Mouse (Mus musculus) 416B (cell line): Measurements from ENCODE around the gene Paics.
"Not testable (repeated sequence)": the region's sequence is repeated elsewhere in the genome, so short reads cannot be mapped to it uniquely, and the experiment has no call there.

Experiments used
- DNase-seq: peaks from one replicate; pipeline ENCODE4 v3.0.0; 2011; ENCODE audit warnings: low read depth

Paics gene

DNA sequence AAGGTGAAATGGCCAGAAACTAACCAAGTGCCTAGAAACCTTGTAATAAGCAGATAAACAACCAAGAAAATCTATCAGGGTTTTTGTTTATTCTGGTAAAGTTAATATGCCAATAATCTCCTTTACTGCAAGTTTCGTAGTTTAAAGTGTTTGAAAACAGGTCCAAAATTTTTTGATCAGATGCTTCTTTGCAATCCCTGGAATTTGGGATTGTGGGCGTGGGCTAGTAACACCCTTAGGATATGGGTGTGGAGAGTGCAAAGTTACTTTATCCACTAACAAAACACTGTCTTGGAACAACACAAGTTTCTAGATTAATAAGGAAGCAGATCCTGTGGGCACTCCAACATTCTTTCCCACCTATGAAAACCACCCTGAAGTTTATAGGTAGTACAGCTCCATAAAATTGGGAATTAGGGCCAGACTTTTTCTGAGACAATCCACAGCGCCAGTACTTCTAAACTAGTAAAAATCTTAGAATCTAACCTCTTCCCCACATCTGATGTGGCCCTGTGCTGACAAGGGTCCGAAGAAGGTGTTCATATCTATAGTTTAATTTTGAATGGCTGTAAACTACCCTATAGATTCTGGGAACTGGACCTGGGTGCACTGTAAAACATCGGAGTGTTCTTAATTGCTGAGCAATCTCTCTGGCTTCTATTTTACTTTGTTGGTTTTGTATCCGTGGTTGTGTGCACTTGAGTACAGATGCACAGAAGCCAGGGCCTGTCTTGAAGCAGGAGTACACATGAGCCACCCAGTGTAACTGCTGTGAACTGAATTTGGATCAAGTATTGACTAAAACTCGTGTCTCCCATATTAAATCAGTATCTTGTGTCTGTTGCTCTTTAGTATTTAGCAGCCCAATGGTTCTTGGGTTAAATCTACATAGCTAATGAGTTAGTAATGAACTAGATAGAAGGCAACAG lies 1.3 kb downstream of the Paics start:
- peak; percentile 58 for DNase-seq

GRCm38 (mm10) chr5:76953794-76954193 lies 2.7 kb downstream of the Paics start:
- DNase-seq = no peak

- peak; percentile 45 for DNase-seq
Measured at GRCm38 (mm10) chr5:76954271-76954900, 3.3 kb downstream of the Paics start.

- no peak for DNase-seq
Measured at GRCm38 (mm10) chr5:76955474-76955873, 4.4 kb downstream of the Paics start.

GRCm38 (mm10) chr5:76957954-76958353 lies 6.8 kb downstream of the Paics start:
- peak; percentile 57 for DNase-seq

- no peak for DNase-seq
Measured at GRCm38 (mm10) chr5:76959587-76959986, 8.5 kb downstream of the Paics start.

DNA sequence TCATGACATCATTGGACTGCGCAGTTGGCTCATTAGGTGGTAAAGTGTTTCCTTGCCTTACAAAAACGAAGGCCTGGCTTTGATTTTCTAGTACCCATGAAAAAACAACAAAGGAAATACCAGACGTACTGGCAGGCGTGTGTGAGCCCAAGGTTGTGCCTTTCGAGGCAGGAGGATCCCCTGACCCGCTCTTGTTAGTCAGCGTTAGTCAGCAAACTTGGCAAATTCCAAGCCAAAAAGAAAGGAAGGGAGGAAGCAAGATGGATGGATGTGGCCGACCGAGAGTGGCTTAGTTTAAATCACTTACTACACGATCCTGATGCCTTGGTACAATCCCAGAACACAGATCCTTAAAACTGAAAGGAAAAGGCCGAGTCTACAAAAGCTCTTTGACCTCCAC lies 11.4 kb downstream of the Paics start:
- no peak for DNase-seq

DNA sequence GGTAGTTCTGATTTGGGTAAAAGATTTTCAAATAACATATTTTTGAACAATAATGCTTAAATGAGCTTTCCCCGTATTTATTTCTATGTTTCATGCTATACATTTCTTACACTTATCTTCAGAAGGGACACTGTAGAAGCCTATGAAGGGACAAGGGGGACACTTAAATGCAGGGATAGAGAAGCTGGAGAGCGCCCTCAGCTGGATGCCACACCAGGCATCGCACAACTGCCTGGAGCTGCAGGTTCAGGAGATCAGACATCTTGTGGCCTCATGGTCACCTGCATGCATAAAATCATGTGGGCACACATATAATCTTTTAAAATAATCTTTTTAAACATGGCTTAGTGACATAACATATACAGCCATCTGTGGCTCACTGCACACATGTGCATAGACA lies 13.5 kb downstream of the Paics start:
- no peak for DNase-seq

DNA sequence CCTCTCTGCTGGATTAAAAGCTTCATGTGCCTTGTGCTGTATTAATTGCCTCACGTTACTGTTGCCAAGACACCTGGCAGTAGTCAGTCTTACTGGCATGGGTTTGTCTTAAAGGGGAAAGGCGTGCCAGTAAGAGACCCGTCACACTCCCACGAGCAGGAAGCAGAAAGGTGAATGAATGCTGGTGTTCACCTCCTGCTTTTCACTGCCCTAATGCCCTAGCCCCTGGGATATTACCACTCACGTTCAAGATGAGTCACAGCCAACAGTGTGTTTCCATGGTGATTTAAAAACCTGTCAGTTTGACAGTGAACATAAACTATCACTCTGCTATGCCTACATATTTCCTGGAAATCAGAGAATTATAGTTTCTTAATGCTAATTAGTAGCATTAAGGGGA lies 18.1 kb downstream of the Paics start:
- no peak for DNase-seq

DNA sequence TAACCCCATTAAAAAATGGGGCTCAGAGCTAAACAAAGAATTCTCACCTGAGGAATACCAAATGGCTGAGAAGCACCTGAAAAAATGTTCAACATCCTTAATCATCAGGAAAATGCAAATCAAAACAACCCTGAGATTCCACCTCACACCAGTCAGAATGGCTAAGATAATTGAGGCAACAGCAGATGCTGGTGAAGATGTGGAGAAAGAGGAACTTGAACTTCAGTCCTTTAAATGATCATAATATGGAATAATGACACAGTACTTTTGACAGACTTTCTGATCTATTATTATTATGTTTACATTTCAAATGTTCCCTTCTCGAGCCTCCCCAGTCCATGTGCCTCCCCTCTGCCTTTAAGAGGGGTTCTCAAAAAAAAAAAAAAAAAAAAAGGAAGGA lies 20.0 kb downstream of the Paics start:
- not testable (repeated sequence) for DNase-seq

DNA sequence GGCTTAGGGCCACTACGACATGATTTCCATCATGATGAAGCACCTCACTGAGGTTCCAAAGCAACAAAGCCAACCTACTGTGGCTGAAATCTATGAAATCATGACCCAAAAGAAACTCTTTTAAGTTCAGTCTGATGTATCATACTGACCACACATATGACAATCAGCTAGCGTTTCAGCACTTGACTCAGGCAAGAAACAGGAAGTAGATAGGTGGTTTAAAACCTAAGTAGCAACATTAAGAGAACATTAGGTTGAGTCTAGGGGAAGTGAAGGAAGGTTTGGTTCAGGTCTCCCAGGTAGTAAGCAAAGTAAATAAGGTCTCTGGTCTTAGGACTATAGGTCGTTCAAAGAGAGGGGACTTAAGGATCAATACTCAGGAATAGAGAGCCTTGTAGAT lies 22.4 kb downstream of the Paics start:
- peak; percentile 65 for DNase-seq

DNA sequence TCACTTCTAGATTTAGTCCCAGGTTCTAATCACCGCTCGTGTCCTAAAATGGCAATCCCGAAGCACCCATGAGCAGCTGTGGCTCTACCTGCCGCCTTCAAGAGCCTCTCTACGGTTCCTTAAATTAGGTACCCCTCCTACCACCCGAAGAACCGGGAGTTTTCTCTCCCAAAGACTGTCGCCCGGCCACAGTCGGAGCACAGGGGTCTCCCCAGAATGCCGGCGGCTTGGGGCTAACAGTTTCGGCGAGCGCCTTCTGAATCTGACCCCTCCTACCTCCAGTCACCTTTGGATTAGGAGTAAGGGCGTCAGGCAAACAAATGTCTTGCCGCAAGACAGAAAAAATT lies 23.1 kb downstream of the Paics start:
- DNase-seq = no peak

GRCm38 (mm10) chr5:76974554-76975285 lies 23.6 kb downstream of the Paics start, which contains the start of gene Srp72:
TSS of gene Srp72 (plus strand) at chr5:76974683.
- DNase-seq = peak; percentile 89

- no peak for DNase-seq
Measured at GRCm38 (mm10) chr5:76975736-76976135, 24.6 kb downstream of the Paics start.

DNA sequence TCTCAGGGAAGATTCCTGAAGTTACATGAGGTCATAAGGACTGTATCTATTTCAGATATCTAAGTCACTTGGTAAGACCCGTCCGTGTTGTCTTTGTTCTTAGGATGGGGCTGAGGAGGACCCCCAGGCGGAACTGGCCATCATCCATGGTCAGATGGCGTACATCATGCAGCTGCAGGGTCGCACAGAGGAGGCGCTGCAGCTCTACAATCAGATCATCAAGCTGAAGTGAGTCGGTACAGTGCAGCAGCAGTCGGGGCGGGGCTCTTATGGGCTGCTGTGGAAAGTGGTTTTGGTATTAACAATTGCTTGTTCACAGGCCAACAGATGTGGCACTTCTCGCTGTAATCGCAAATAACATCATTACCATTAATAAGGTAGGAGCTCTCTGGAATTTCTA lies 32.9 kb downstream of the Paics start:
- no peak for DNase-seq

DNA sequence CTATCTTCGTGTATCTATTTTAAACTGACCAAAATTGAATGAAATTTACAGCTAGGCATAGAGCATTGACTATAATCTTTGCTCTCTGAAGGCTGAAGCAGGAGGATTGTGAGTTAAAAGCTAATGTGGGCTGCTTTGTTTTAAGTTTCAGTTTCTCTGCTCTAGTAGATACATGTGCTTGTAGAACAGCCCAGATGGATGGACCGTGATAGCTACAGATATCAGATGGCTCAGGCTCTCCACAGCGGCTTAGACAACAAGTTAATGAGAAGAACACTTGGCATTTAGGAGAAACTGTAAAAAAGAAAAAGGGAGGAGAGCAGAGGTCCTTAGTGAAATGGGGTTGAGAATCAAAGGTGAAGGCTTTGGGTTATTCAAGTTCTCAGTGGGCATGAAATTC lies 39.7 kb downstream of the Paics start:
- DNase-seq = no peak

GRCm38 (mm10) chr5:76993174-76993814 lies 42.2 kb downstream of the Paics start:
- no peak for DNase-seq

DNA sequence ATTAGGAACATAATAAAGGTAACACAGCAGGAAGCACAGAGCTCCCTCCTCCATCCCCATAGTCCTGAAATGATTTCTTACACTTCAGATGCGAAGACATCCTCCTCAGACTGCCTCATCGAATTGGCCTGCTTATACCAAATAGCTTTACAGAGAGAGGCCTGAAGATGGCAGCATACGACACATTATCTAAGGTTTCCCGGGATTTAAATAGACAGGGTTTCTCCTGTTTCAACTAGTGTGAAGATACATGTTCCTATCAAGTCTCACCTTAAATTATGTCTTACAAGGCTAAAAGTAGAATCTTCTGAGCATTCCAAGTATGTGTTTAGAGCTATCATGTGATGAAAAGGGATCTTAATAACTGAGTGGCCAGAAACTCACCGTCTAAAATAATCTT lies 47.3 kb downstream of the Paics start:
- peak; percentile 47 for DNase-seq

GRCm38 (mm10) chr5:77001192-77001591 lies 50.1 kb downstream of the Paics start:
- no peak for DNase-seq

DNA sequence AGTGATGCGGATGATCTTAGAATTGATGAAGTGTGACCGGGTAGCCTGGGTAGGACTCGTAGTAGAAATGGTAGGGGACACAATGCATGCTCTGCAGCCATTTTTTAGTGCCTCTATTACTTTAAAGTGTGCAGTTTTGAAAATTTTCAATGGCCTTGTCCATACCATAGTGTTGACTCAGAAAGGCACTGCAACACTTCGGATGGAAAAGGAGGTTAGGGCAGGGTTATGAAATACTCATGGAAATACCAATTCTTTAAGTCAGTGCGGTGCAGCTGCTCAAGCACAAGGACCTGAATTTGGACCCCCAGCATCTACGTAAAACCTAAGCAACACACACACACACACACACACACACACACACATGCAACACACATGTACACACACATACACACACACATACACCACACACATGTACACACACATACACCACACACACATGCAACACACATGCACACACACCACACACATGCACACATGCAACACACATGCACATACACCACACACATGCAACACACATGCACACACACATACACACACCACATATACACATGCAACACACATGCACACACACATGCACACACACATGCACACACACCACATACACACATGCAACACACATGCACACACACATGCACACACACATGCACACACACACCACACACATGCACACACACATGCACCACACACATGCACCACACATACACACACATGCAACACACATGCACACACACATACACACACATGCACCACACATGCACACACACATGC lies 53.1 kb downstream of the Paics start, which contains the start of gene Arl9:
Arl9 (plus strand) TSS at position 5 of the 771 bp plus-strand sequence.
- no peak for DNase-seq

GRCm38 (mm10) chr5:77010352-77010751 lies 59.2 kb downstream of the Paics start:
- no peak for DNase-seq
